Mouse (Mus musculus) embryonic facial prominence, embryonic 13.5 days (tissue): ENCODE measurements at regions not wholly inside any gene's neighbourhood (a gene's known extent, or its start where the extent isn't known, plus 50 kb on each side); places are given as distances from the start of the nearest gene placed in this dataset.

Experiments used
- ATAC-seq: fragments of 200-750 bp; cut with Nextera tagmentation; 2 replicates; pipeline ENCODE4 v1.8.0; 2017; ENCODE audit warnings: low read depth; ENCODE audit not compliant: insufficient number of reproducible peaks, insufficient read depth, low FRiP score, low TSS enrichment
- H3K27ac ChIP-seq: fragments of 300-500 bp; sonication (generic); 2 replicates; pipeline ENCODE4 v1.5.1; 2015; ENCODE audit warnings: moderate library complexity, mild to moderate bottlenecking, inconsistent platforms
- H3K27me3 ChIP-seq: fragments of 300-500 bp; sonication (generic); 2 replicates; pipeline ENCODE4 v1.6.1; 2015; ENCODE audit warnings: mild to moderate bottlenecking, inconsistent platforms
- H3K36me3 ChIP-seq: fragments of 300-500 bp; sonication (generic); 2 replicates; pipeline ENCODE4 v1.6.1; 2015; ENCODE audit warnings: mild to moderate bottlenecking, inconsistent platforms
- H3K4me1 ChIP-seq: fragments of 300-500 bp; sonication (generic); 2 replicates; pipeline ENCODE4 v1.6.1; 2015; ENCODE audit warnings: inconsistent platforms
- H3K4me2 ChIP-seq: fragments of 300-500 bp; sonication (generic); 2 replicates; pipeline ENCODE4 v1.6.1; 2015; ENCODE audit warnings: moderate library complexity, mild to moderate bottlenecking, inconsistent platforms
- H3K4me3 ChIP-seq: fragments of 300-500 bp; sonication (generic); 2 replicates; pipeline ENCODE4 v1.5.1; 2015; ENCODE audit warnings: mild to moderate bottlenecking, inconsistent platforms
- H3K9ac ChIP-seq: fragments of 300-500 bp; sonication (generic); 2 replicates; pipeline ENCODE4 v1.6.1; 2015; ENCODE audit warnings: mild to moderate bottlenecking, inconsistent platforms
- H3K9me3 ChIP-seq: fragments of 300-500 bp; sonication (generic); 2 replicates; pipeline ENCODE4 v1.6.1; 2016; ENCODE audit warnings: inconsistent platforms
- WGBS: fragments of 180-500 bp; shearing (Covaris S2); methylation state at CpG from one replicate; pipeline ENCODE4 v1.1.7; 2015; ENCODE audit warnings: mixed read lengths; 5-methylcytosine and 5-hydroxymethylcytosine counted together

GRCm38 (mm10) chr6:22429026-22429425, 73.0 kb upstream of the Fam3c start:
- Histone ChIP-seq H3K27me3 (no peaks in the 10 kb centered on the region), H3K4me2 (no peak overlapping the region), H3K9ac (no peak overlapping the region), H3K9me3 (no peaks in the 10 kb centered on the region), H3K4me3 (no peak overlapping the region), H3K36me3 (no peaks in the 10 kb centered on the region), H3K27ac (no peak overlapping the region), H3K4me1 (no peaks in the 10 kb centered on the region)
- ATAC-seq, result no peak
- WGBS, result 21% methylated on average over 3 of the region's 3 CpGs

- Histone ChIP-seq H3K9me3 (no peaks in the 10 kb centered on the region), H3K4me1 (no peaks in the 10 kb centered on the region), H3K4me2 (no peak overlapping the region), H3K4me3 (no peak overlapping the region), H3K27ac (no peak overlapping the region), H3K36me3 (no peaks in the 10 kb centered on the region), H3K9ac (no peak overlapping the region), H3K27me3 (no peaks in the 10 kb centered on the region)
- 86% methylated on average over 10 of the region's 10 CpGs for WGBS
- ATAC-seq, result no peak
These were observed 68.2 kb upstream of the Fam3c start for GRCm38 (mm10) chr6:22424161-22424807.

- ATAC-seq, result no peak
- Histone ChIP-seq H3K4me1 (no peaks in the 10 kb centered on the region), H3K4me2 (no peak overlapping the region), H3K9ac (no peak overlapping the region), H3K9me3 (no peaks in the 10 kb centered on the region), H3K36me3 (no peaks in the 10 kb centered on the region), H3K4me3 (no peak overlapping the region), H3K27me3 (no peaks in the 10 kb centered on the region), H3K27ac (no peak overlapping the region)
- WGBS, result 73% methylated on average over 9 of the region's 9 CpGs
These were observed 67.3 kb upstream of the Fam3c start for GRCm38 (mm10) chr6:22423070-22423980.

GRCm38 (mm10) chr6:22421551-22421950, 65.5 kb upstream of the Fam3c start:
- Histone ChIP-seq H3K9me3 (no peaks in the 10 kb centered on the region), H3K27ac (no peak overlapping the region), H3K4me2 (no peak overlapping the region), H3K4me1 (no peaks in the 10 kb centered on the region), H3K9ac (no peak overlapping the region), H3K36me3 (no peaks in the 10 kb centered on the region), H3K27me3 (no peaks in the 10 kb centered on the region), H3K4me3 (no peak overlapping the region)
- ATAC-seq, result no peak
- WGBS, result 61% methylated on average over 2 of the region's 2 CpGs

- 59% methylated on average over 4 of the region's 4 CpGs for WGBS
These were observed 62.2 kb upstream of the Fam3c start for GRCm38 (mm10) chr6:22418279-22418678.

GRCm38 (mm10) chr6:22417189-22417588, 61.1 kb upstream of the Fam3c start:
- Histone ChIP-seq H3K27ac (no peak overlapping the region), H3K9me3 (no peaks in the 10 kb centered on the region), H3K4me2 (no peak overlapping the region), H3K36me3 (no peaks in the 10 kb centered on the region), H3K4me3 (no peak overlapping the region), H3K27me3 (no peaks in the 10 kb centered on the region), H3K4me1 (no peaks in the 10 kb centered on the region), H3K9ac (no peak overlapping the region)
- no peak for ATAC-seq
- WGBS, result 34% methylated on average over 2 of the region's 2 CpGs

More at GRCm38 (mm10) chr6:22418279-22418678, 62.2 kb upstream of the Fam3c start:
- H3K4me2 ChIP-seq, result no peak overlapping the region
- H3K9me3 ChIP-seq, result no peaks in the 10 kb centered on the region
- H3K4me3 ChIP-seq, result no peak overlapping the region
- H3K4me1 ChIP-seq, result no peaks in the 10 kb centered on the region
- H3K27ac ChIP-seq, result no peak overlapping the region
- no peak overlapping the region for H3K9ac ChIP-seq
- H3K27me3 ChIP-seq, result no peaks in the 10 kb centered on the region
- no peak for ATAC-seq
- no peaks in the 10 kb centered on the region for H3K36me3 ChIP-seq

GRCm38 (mm10) chr6:22411796-22412195, 55.8 kb upstream of the Fam3c start:
- no peaks in the 10 kb centered on the region for H3K4me1 ChIP-seq
- H3K9me3 ChIP-seq, result no peaks in the 10 kb centered on the region
- no peak overlapping the region for H3K4me3 ChIP-seq
- H3K4me2 ChIP-seq, result no peak overlapping the region
- H3K27me3 ChIP-seq, result no peaks in the 10 kb centered on the region
- no peak for ATAC-seq
- H3K9ac ChIP-seq, result no peak overlapping the region
- no peaks in the 10 kb centered on the region for H3K36me3 ChIP-seq
- no peak overlapping the region for H3K27ac ChIP-seq
- 82% methylated on average over 2 of the region's 2 CpGs for WGBS

GRCm38 (mm10) chr6:22408808-22409589, 53.0 kb upstream of the Fam3c start:
- no peak overlapping the region for H3K27ac ChIP-seq
- ATAC-seq, result no peak
- no peaks in the 10 kb centered on the region for H3K27me3 ChIP-seq
- no peaks in the 10 kb centered on the region for H3K9me3 ChIP-seq
- H3K4me3 ChIP-seq, result no peak overlapping the region
- no peak overlapping the region for H3K9ac ChIP-seq
- 65% methylated on average over 7 of the region's 7 CpGs for WGBS
- H3K4me2 ChIP-seq, result no peak overlapping the region
- no peaks in the 10 kb centered on the region for H3K36me3 ChIP-seq
- no peaks in the 10 kb centered on the region for H3K4me1 ChIP-seq
